Mouse (Mus musculus): ENCODE measurements at regions not wholly inside any gene's neighbourhood (a gene's known extent, or its start where the extent isn't known, plus 50 kb on each side); places are given as distances from the start of the nearest gene placed in this dataset.

- no peak for TF ChIP-seq GATA1 (IDR thresholded peaks at IDR 0.05; ENCODE audit: borderline replicate concordance, low read length)
- no peak for TF ChIP-seq FLI1 (IDR thresholded peaks at IDR 0.05; ENCODE audit: low read length)
Measured at GRCm38 (mm10) chr14:61898664-61899063, 291.4 kb downstream of the Kcnrg start.

Data from megakaryocyte, embryonic 14.5 days (primary cell).